Mouse (Mus musculus) CH12.LX (cell line): ENCODE results near the gene Cntn4. TPM values are rescaled to one million over a fixed set of nuclear protein-coding genes. Genes with fewer than 3 reads are reported as not detected.

ENCODE experiments used
- DNase-seq: peaks from one replicate; pipeline ENCODE4 v3.0.0-alpha.2; 2013; ENCODE audit errors: extremely low read depth
- H3K27ac ChIP-seq: 2 replicates; pipeline ENCODE4 v1.5.1; 2012; ENCODE audit warnings: low read depth, mild to moderate bottlenecking, control low read depth, moderate library complexity; ENCODE audit not compliant: insufficient read depth
- H3K27me3 ChIP-seq: replicated peaks from 2 replicates; pipeline ENCODE3; 2012; ENCODE audit warnings: inconsistent platforms
- H3K36me3 ChIP-seq, 2 experiments: replicated peaks in 1 of 2; 2 replicates each; pipeline versions ENCODE3 to v1.6.1; 2012; ENCODE audit warnings: inconsistent platforms in 1 of 2, low read length in 1 of 2, mild to moderate bottlenecking in 1 of 2, mixed read lengths in 1 of 2, moderate library complexity in 1 of 2; ENCODE audit not compliant: control insufficient read depth in 1 of 2, insufficient read depth in 1 of 2
- H3K4me1 ChIP-seq, 2 experiments: 2 replicates each; pipeline ENCODE4 v1.6.1; 2012; ENCODE audit warnings: inconsistent platforms in 1 of 2, moderate library complexity in 1 of 2; ENCODE audit not compliant: insufficient read depth in 2 of 2, control insufficient read depth in 1 of 2
- H3K4me2 ChIP-seq: 2 replicates; pipeline ENCODE4 v1.6.1; 2012; ENCODE audit warnings: low read depth, mild to moderate bottlenecking, control low read depth; ENCODE audit not compliant: poor library complexity, insufficient read depth, severe bottlenecking
- H3K4me3 ChIP-seq, 3 experiments: fragments of 150-350 bp in 1 of 3; sonication (generic) in 1 of 3; replicated peaks in 1 of 3; 2 replicates each; pipeline versions ENCODE3 to v1.5.1; 2011 to 2012; ENCODE audit warnings: low read depth in 2 of 3, low read length in 2 of 3, mild to moderate bottlenecking in 2 of 3, moderate library complexity in 2 of 3, control low read depth in 1 of 3, improper control_type of control experiment in 1 of 3, inconsistent platforms in 1 of 3, mixed read lengths in 1 of 3; ENCODE audit not compliant: poor library complexity in 1 of 3
- H3K79me2 ChIP-seq: replicated peaks from 2 replicates; pipeline ENCODE4 v1.6.1; 2012; ENCODE audit warnings: mild to moderate bottlenecking, moderate library complexity; ENCODE audit not compliant: control insufficient read depth, poor library complexity, insufficient read depth, severe bottlenecking; ENCODE audit errors: extremely low read depth
- H3K9ac ChIP-seq: 2 replicates; pipeline ENCODE4 v1.6.1; 2012; ENCODE audit warnings: low read depth, mild to moderate bottlenecking, control low read depth, moderate library complexity; ENCODE audit not compliant: insufficient read depth
- H3K9me3 ChIP-seq: replicated peaks from 2 replicates; pipeline ENCODE3; 2012; ENCODE audit warnings: low read length, inconsistent platforms, mixed read lengths
- BHLHE40 ChIP-seq: IDR thresholded peaks from 2 replicates; pipeline ENCODE4 v1.6.1; 2011; ENCODE audit warnings: mild to moderate bottlenecking, low read depth, low read length, improper control_type of control experiment
- CHD2 ChIP-seq: IDR thresholded peaks from 2 replicates; pipeline ENCODE4 v1.6.1; 2011; ENCODE audit warnings: low read length, improper control_type of control experiment
- CTCF ChIP-seq, 2 experiments: IDR thresholded peaks in 1 of 2; conservative IDR thresholded peaks in 1 of 2; 2 replicates each; pipeline ENCODE4 v1.5.1; 2011 to 2012; ENCODE audit warnings: low read depth in 2 of 2, low read length in 2 of 2, improper control_type of control experiment in 1 of 2, inconsistent platforms in 1 of 2, mild to moderate bottlenecking in 1 of 2, moderate library complexity in 1 of 2
- GABPA ChIP-seq: IDR thresholded peaks from 2 replicates; pipeline ENCODE4 v1.6.1; 2012; ENCODE audit warnings: low read depth, low read length, improper control_type of control experiment, inconsistent platforms; ENCODE audit not compliant: insufficient replicate concordance
- HCFC1 ChIP-seq: IDR thresholded peaks from 2 replicates; pipeline ENCODE4 v1.6.1; 2012; ENCODE audit warnings: low read depth, mild to moderate bottlenecking, inconsistent platforms, low read length, improper control_type of control experiment
- MAFK ChIP-seq: IDR thresholded peaks from 2 replicates; pipeline ENCODE4 v1.6.1; 2011; ENCODE audit warnings: low read length, improper control_type of control experiment; ENCODE audit not compliant: insufficient replicate concordance
- MAX ChIP-seq: IDR thresholded peaks from 2 replicates; pipeline ENCODE4 v1.6.1; 2011; ENCODE audit warnings: low read length, improper control_type of control experiment
- MEF2A ChIP-seq: IDR thresholded peaks from 2 replicates; pipeline ENCODE4 v1.6.1; 2014; ENCODE audit warnings: low read depth, mild to moderate bottlenecking, inconsistent platforms, low read length, improper control_type of control experiment, borderline replicate concordance
- MYC ChIP-seq: IDR thresholded peaks from 2 replicates; pipeline ENCODE4 v1.6.1; 2011; ENCODE audit warnings: low read depth, mild to moderate bottlenecking, improper control_type of control experiment, low read length
- PAX5 ChIP-seq: IDR thresholded peaks from 2 replicates; pipeline ENCODE4 v1.6.1; 2012; ENCODE audit warnings: low read length, inconsistent platforms, mixed read lengths
- RAD21 ChIP-seq: IDR thresholded peaks from 2 replicates; pipeline ENCODE4 v1.6.1; 2011; ENCODE audit warnings: low read depth, mild to moderate bottlenecking, low read length, improper control_type of control experiment, moderate library complexity
- UBTF ChIP-seq: IDR thresholded peaks from 2 replicates; pipeline ENCODE4 v1.6.1; 2012; ENCODE audit warnings: low read depth, mild to moderate bottlenecking, inconsistent platforms, low read length, improper control_type of control experiment, moderate library complexity
- USF1 ChIP-seq: IDR thresholded peaks from 2 replicates; pipeline ENCODE4 v1.6.1; 2014; ENCODE audit warnings: low read depth, mild to moderate bottlenecking, inconsistent platforms, low read length, improper control_type of control experiment
- ZC3H11A ChIP-seq: IDR thresholded peaks from 2 replicates; pipeline ENCODE4 v1.6.1; 2012; ENCODE audit warnings: low read depth, mild to moderate bottlenecking, inconsistent platforms, low read length, improper control_type of control experiment
- ZKSCAN1 ChIP-seq: IDR thresholded peaks from 2 replicates; pipeline ENCODE4 v1.6.1; 2012; ENCODE audit warnings: low read depth, inconsistent platforms, low read length, improper control_type of control experiment, borderline replicate concordance
- ZNF384 ChIP-seq: IDR thresholded peaks from 2 replicates; pipeline ENCODE4 v1.6.1; 2012; ENCODE audit warnings: low read depth, low read length, improper control_type of control experiment, inconsistent platforms
- dilution Hi-C: fragments of 300-500 bp; cut with MboI; formaldehyde crosslinking; loops from 2 replicates; pipeline ENCODE4 v1.14.3; 2020; ENCODE audit warnings: low sequenced_read_pairs; ENCODE audit not compliant: extremely low pct_unique_long_range_greater_than_20kb, extremely low pct_ligation_motif_present
- in situ Hi-C: fragments of 300-500 bp; cut with MboI; formaldehyde crosslinking; loops from 3 replicates; pipeline ENCODE4 v1.14.3; 2019; ENCODE audit warnings: low sequenced_read_pairs, low pct_ligation_motif_present, low pct_unique_long_range_greater_than_20kb, mixed read lengths
- polyA plus RNA-seq: library from polyadenylated mRNA; unstranded; fragments of >175 nt; gene quantifications from 2 replicates; pipeline ENCODE4 v1.2.1, GENCODE M21; 2012; ENCODE audit warnings: low read depth; ENCODE audit not compliant: insufficient read length
- total RNA-seq, 2 experiments: library from RNA; depleted of rRNA; stranded (reverse); fragments of 300-350 nt in 1 of 2; fragments of >200 nt in 1 of 2; gene quantifications; 2 replicates each; pipeline ENCODE4 v1.2.3; 2012 to 2014

Cntn4 gene
- total and polyA plus RNA-seq, 3 experiments, result 0.14 TPM; not detected in 2

DNA sequence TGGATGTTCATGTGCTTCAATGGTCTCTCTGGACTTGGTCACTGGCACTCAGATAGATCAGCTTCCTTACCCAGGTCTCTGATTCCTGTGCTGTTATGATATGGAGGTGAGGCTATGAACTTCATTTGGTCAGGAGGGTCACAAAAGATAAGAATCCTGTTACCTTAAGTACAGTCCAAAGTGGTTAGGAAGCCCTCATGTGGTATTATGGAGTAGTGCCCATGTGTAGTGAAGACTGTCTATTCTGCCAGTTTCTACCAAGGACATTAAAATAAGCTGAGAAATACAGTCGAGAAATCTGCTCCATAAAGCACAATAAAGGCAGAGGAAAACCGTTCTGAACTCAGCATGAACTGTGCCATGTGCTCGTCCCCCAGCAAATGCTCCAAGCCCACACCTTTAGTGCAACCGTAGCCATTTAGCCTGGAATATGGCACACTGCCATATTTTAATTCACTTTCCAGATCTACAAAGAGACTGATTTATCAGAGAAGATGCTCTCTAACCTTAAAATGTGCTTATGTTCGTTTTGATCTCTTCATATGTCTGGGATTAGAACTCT is 943.8 kb downstream of the Cntn4 start:
- no peak overlapping the region for H3K4me2 ChIP-seq
- H3K4me3 ChIP-seq, result no peak overlapping the region
- dilution Hi-C loops (no loop called here), in situ Hi-C loops (no loop called here)
- TF ChIP-seq CHD2 (no peak), CTCF (conservative IDR thresholded peaks at IDR 0.05 in 1 of 2, IDR thresholded peaks at IDR 0.05 in 1 of 2; ENCODE audit: low read depth in 2 of 2, low read length in 2 of 2) (peak in 1 of 2 experiments; percentile 11; a peak in 1 of 4 replicates), UBTF (no peak), HCFC1 (no peak), MYC (no peak), RAD21 (peak; percentile 14), ZC3H11A (no peak), GABPA (no peak), ZNF384 (no peak)
- no peaks in the 10 kb centered on the region for H3K36me3 ChIP-seq
- no peaks in the 10 kb centered on the region for H3K79me2 ChIP-seq
- no peak for DNase-seq
- no peaks in the 10 kb centered on the region for H3K4me1 ChIP-seq
- no peak overlapping the region for H3K9ac ChIP-seq
- H3K27ac ChIP-seq, result no peak overlapping the region
- H3K27me3 ChIP-seq, result no peaks in the 10 kb centered on the region
- H3K9me3 ChIP-seq, result no peaks in the 10 kb centered on the region

DNA sequence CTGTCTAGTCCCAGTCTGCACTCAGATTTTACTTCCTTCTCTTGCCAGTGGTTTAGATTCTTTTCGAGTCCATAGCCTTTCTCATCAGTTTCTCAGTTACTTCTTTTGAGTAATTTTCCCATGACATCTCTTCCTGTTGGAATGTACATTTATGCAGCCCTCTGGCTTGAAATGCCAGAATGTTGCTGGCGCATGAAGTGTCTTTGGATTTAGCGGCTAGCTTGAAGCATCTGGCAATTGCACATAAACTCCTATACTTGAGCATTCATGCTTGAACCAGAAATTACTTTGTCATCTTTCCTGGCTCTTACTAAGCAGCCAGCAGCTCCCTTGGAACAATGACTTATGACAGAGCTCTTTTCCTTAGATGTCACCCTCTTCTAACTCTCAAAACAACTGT is 965.6 kb downstream of the Cntn4 start:
- Histone ChIP-seq H3K4me1 (peaks cover 0 to 3% of the 10 kb centered on the region in 2 experiments; a peak in 1 of 4 replicates), H3K27ac (no peak overlapping the region), H3K79me2 (no peaks in the 10 kb centered on the region), H3K36me3 (no peaks in the 10 kb centered on the region), H3K9me3 (no peaks in the 10 kb centered on the region), H3K4me2 (no peak overlapping the region), H3K9ac (no peak overlapping the region), H3K27me3 (no peaks in the 10 kb centered on the region), H3K4me3 (no peak overlapping the region)
- TF ChIP-seq CTCF (conservative IDR thresholded peaks at IDR 0.05 in 1 of 2, IDR thresholded peaks at IDR 0.05 in 1 of 2; ENCODE audit: low read depth in 2 of 2, low read length in 2 of 2) (no peak), BHLHE40 (no peak), MAX (no peak), PAX5 (no peak), USF1 (no peak), MEF2A (no peak), MAFK (no peak), ZKSCAN1 (no peak)
- in situ Hi-C loops (no loop called here), dilution Hi-C loops (no loop called here)
- DNase-seq, result no peak
